Mouse (Mus musculus) adrenal gland, adult 10 weeks (tissue): ENCODE measurements around the gene Zdhhc25. TPM values are rescaled to one million over a fixed set of nuclear protein-coding genes. Genes with fewer than 3 reads are reported as not detected.

Experiments
- polyA plus RNA-seq: library from polyadenylated mRNA; stranded (reverse); fragments of 350-450 nt; fragmentation: Illumina TruSeq; extraction: RNeasy Lipid Tissue Mini Kit (QIAGEN cat#74804); gene quantifications from one replicate; pipeline ENCODE4 v1.2.3, GENCODE M21; 2014; ENCODE audit warnings: low read depth, low replicate concordance

Gene Zdhhc25
- polyA plus RNA-seq, result not detected

GRCm38 (mm10) chr15:88600002-88600401 lies at the start of gene Zdhhc25:
Gene Zdhhc25 (plus strand): TSS chr15:88600302.

Other genes starting within 250 kb of the Zdhhc25 start
- gene Brd1, start 133.9 kb downstream of the Zdhhc25 start, polyA plus RNA-seq, result 22.7 TPM
- 11.8 TPM for gene Zbed4, start 151.4 kb downstream of the Zdhhc25 start, polyA plus RNA-seq
- gene Alg12, start 219.0 kb downstream of the Zdhhc25 start, polyA plus RNA-seq, result 4.4 TPM
- gene Creld2, start 219.3 kb downstream of the Zdhhc25 start, polyA plus RNA-seq, result 5.5 TPM